Mouse (Mus musculus) CD4-positive, CD25-positive, alpha-beta regulatory T cell (primary cell): ENCODE measurements around the gene Olfr1465. TPM values are rescaled to one million over a fixed set of nuclear protein-coding genes. Genes with fewer than 3 reads are reported as not detected.

ENCODE experiments used
- polyA plus RNA-seq: library from polyadenylated mRNA; unstranded; fragments of 100-300 nt; shearing (Covaris generic); gene quantifications from one replicate; pipeline ENCODE4 v1.2.1, GENCODE M21; 2017

The Olfr1465 gene
- not detected for polyA plus RNA-seq

GRCm38 (mm10) chr19:13315441-13315840 is at the start of gene Olfr1465:
Gene Olfr1465, minus strand, starts transcription at chr19:13315541.

DNA sequence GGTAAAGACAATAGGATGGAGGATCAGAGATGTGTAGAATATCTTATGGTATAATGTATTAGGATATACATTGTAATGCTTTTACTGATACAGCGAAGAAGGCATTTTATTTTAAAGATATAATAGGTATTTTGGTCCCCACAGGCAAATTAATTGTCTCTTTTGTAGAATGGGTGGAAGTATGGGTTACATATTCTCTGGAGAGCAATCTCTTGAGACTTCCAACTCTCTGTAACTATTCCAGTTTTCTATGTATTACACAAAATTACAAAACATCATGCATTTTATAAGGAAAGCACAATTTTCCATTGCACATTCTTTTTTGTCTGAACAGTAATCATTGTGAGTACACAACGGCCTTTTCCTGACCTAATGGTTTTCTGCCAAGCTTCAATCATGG is 46.6 kb upstream of the Olfr1465 start, which contains the start of gene Olfr1467:
Gene Olfr1467 (plus strand): TSS at position 301 of the 400 bp plus-strand sequence.

GRCm38 (mm10) chr19:13338562-13338961 is 23.2 kb upstream of the Olfr1465 start, which contains the start of gene Olfr1466:
Gene Olfr1466, plus strand, starts transcription at chr19:13338862.

Other genes with a start within 250 kb of the Olfr1465 start
- gene Olfr1457, start 217.7 kb downstream of the Olfr1465 start, polyA plus RNA-seq = not detected
- gene Olfr1458, start 208.8 kb downstream of the Olfr1465 start, polyA plus RNA-seq = not detected
- not detected for gene Olfr1459, start 166.0 kb downstream of the Olfr1465 start, polyA plus RNA-seq
- gene Olfr1461, start 152.5 kb downstream of the Olfr1465 start, polyA plus RNA-seq = not detected
- not detected for gene Olfr1462, start 129.8 kb downstream of the Olfr1465 start, polyA plus RNA-seq
- gene Olfr1463, start 84.2 kb downstream of the Olfr1465 start, polyA plus RNA-seq = not detected
- gene Olfr1466, start 23.3 kb upstream of the Olfr1465 start, polyA plus RNA-seq = not detected
- gene Olfr1467, start 46.7 kb upstream of the Olfr1465 start, polyA plus RNA-seq = 0.05 TPM
- gene Olfr1469, start 92.3 kb upstream of the Olfr1465 start, polyA plus RNA-seq = 0.25 TPM
- gene Olfr1471, start 127.9 kb upstream of the Olfr1465 start, polyA plus RNA-seq = not detected
- not detected for gene Olfr1472, start 140.5 kb upstream of the Olfr1465 start, polyA plus RNA-seq
- gene Olfr1474, start 154.0 kb upstream of the Olfr1465 start, polyA plus RNA-seq = not detected
- not detected for gene Olfr1475, start 164.7 kb upstream of the Olfr1465 start, polyA plus RNA-seq
- gene Olfr1477, start 185.0 kb upstream of the Olfr1465 start, polyA plus RNA-seq = 0.20 TPM
- gene Olfr1480, start 212.4 kb upstream of the Olfr1465 start, polyA plus RNA-seq = not detected